Mouse (Mus musculus) intestine, postnatal 0 days (tissue): ENCODE results near the gene Pecr. TPM values are rescaled to one million over a fixed set of nuclear protein-coding genes. Genes with fewer than 3 reads are reported as not detected.

Experiments
- ATAC-seq: fragments of 200-750 bp; cut with Nextera tagmentation; 2 replicates; pipeline ENCODE4 v1.8.0; 2017; ENCODE audit warnings: mild to moderate bottlenecking, moderate TSS enrichment, moderate library complexity
- H3K27ac ChIP-seq: fragments of 300-500 bp; sonication (generic); 2 replicates; pipeline ENCODE4 v1.5.1; 2014; ENCODE audit warnings: mild to moderate bottlenecking, low read depth, low read length, moderate library complexity
- H3K27me3 ChIP-seq: fragments of 300-500 bp; sonication (generic); replicated peaks from 2 replicates; pipeline ENCODE4 v1.6.1; 2014; ENCODE audit warnings: low read length, mixed read lengths; ENCODE audit not compliant: control insufficient read depth, insufficient read depth
- H3K36me3 ChIP-seq: fragments of 300-500 bp; sonication (generic); 2 replicates; pipeline ENCODE4 v1.6.1; 2014; ENCODE audit warnings: mild to moderate bottlenecking, moderate library complexity; ENCODE audit not compliant: control insufficient read depth, insufficient read depth
- H3K4me1 ChIP-seq: fragments of 300-500 bp; sonication (generic); replicated peaks from 2 replicates; pipeline ENCODE4 v1.6.1; 2014; ENCODE audit warnings: antibody characterized with exemption, low read length, mixed read lengths; ENCODE audit not compliant: control insufficient read depth, insufficient read depth
- H3K4me2 ChIP-seq: fragments of 300-500 bp; sonication (generic); replicated peaks from 2 replicates; pipeline ENCODE4 v1.6.1; 2014; ENCODE audit warnings: low read depth, mild to moderate bottlenecking, moderate library complexity
- H3K4me3 ChIP-seq: fragments of 300-500 bp; sonication (generic); 2 replicates; pipeline ENCODE4 v1.5.1; 2014; ENCODE audit warnings: low read depth, low read length
- H3K9ac ChIP-seq: fragments of 300-500 bp; sonication (generic); 2 replicates; pipeline ENCODE4 v1.6.1; 2014; ENCODE audit warnings: mild to moderate bottlenecking, low read depth, low read length
- H3K9me3 ChIP-seq: fragments of 300-500 bp; sonication (generic); 2 replicates; pipeline ENCODE4 v1.6.1; 2016; ENCODE audit warnings: mixed run types; ENCODE audit not compliant: control insufficient read depth
- CTCF ChIP-seq: sonication (generic); IDR thresholded peaks from 2 replicates; pipeline ENCODE4 v1.5.1; 2016; ENCODE audit warnings: low read depth, mild to moderate bottlenecking, control low read depth, antibody characterized with exemption, moderate library complexity
- WGBS: fragments of 180-500 bp; shearing (Covaris S2); extraction: QIAGEN DNeasy Blood & Tissue Kit; methylation state at CpG from one replicate; pipeline ENCODE4 v1.1.7; 2014; 5-methylcytosine and 5-hydroxymethylcytosine counted together
- polyA plus RNA-seq: library from polyadenylated mRNA; unstranded; fragments of >200 nt; fragmentation: Nextera tagmentation; extraction: Ambion mirVana; gene quantifications from 2 replicates; pipeline ENCODE4 v1.2.1, GENCODE M21; 2015

Pecr gene
- 67.9 and 88.6 TPM in 2 replicates for polyA plus RNA-seq

DNA sequence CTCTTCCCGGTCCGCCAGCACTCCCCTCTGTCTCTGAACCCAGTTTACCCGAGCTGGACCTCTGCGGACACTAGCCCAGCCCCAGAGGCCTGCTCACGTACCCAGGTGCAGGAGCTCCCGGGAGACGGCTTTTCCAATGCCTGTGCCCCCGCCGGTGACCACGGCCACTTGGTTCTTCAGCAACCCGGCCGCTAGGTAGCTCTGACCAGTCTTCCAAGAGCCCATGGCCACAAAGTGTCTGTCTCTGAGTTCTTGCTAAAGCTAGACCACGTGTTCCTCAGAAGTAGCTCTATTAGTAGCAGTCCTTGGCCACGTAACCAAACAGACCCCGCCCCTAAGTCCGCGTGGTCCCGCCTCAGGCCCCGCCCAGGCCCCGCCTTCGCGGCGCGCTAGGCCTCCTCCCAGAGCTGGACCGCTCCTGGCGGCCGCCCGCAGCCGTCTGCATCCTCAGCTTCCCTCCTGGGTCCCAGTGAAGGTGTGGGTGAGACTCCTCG is at the start of gene Pecr, which contains the start of gene Tmem169:
TSS of gene Pecr (minus strand) at position 323 of the 494 bp plus-strand sequence.
TSS of gene Tmem169 (plus strand) at position 378 of the 494 bp plus-strand sequence.
- Histone ChIP-seq H3K4me1 (peaks cover 8% of the 10 kb centered on the region; the same call in 1 of the 2 replicates), H3K4me2 (peak within 1 kb of the TSS; percentile 78), H3K9me3 (no peaks in the 10 kb centered on the region), H3K4me3 (peak within 1 kb of the TSS; percentile 49), H3K27ac (peak within 1 kb of the TSS; percentile 54), H3K36me3 (no peaks in the 10 kb centered on the region), H3K27me3 (no peaks in the 10 kb centered on the region), H3K9ac (peak within 1 kb of the TSS; percentile 48; the same call in 1 of the 2 replicates)
- peak; percentile 98 for ATAC-seq
- WGBS: 0% methylated on average over 30 of the region's 30 CpGs
- TF ChIP-seq CTCF: peak; percentile 50

DNA sequence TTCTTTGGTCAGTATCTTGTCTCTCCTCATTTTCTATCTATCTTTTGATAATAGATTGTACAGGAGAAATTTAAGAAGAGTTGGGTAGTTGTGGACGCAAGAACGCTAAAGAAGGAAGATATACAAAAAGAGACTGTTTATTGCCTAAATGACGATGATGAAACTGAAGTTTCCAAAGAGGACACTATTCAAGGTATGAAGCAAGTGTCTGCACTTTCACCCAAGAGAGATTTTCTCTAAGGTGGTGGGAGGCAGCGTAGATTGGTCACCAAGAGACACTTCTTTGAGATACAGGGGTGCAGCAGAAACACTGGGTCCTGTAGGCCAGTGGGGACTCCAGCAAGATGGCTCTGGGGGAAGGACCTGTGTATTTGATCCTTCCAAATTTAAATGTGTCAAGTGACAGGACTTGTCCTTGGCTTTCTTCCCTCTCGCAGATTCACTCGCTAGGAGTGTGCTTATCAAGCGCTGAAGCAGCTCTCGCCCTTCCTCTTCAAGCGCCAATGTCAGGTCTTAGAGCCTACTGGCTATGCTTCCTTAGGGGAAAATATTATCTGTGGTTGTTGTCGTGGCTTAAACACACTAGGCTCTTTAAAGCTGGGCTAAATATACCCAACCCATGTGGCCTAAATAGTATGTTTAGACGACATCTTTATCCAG is 42.2 kb upstream of the Pecr start:
- 96% methylated on average over 11 of the region's 11 CpGs for WGBS
- ATAC-seq: no peak
- TF ChIP-seq CTCF: no peak
- Histone ChIP-seq H3K9me3 (no peaks in the 10 kb centered on the region), H3K36me3 (peaks cover 23% of the 10 kb centered on the region), H3K4me2 (no peak overlapping the region), H3K9ac (no peak overlapping the region), H3K4me3 (no peak overlapping the region), H3K4me1 (no peaks in the 10 kb centered on the region), H3K27me3 (no peaks in the 10 kb centered on the region), H3K27ac (no peak overlapping the region)

DNA sequence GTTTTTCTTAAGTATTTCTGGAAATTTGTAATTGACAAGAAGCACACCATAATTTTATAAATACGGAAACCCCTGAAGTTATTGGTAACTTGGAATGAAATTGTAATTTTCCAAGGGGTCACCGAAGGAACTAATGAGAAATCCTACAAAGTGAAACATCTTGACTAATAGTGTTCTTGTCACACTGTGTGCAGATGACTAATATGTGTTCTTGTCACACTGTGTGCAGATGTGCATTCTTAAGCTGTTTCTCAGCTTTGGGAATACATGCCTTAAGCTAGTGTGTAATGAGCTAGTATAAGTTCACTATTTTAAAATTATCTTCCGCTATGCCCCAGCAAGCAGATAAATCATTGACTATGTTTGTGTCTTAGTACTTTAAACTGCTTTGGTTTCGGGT is 39.1 kb upstream of the Pecr start:
- Histone ChIP-seq H3K9ac (no peak overlapping the region), H3K4me1 (no peaks in the 10 kb centered on the region), H3K4me3 (no peak overlapping the region), H3K9me3 (no peaks in the 10 kb centered on the region), H3K27me3 (no peaks in the 10 kb centered on the region), H3K36me3 (peaks cover 44% of the 10 kb centered on the region), H3K4me2 (no peak overlapping the region), H3K27ac (no peak overlapping the region)
- 92% methylated on average over 4 of the region's 4 CpGs for WGBS
- no peak for TF ChIP-seq CTCF
- no peak for ATAC-seq

DNA sequence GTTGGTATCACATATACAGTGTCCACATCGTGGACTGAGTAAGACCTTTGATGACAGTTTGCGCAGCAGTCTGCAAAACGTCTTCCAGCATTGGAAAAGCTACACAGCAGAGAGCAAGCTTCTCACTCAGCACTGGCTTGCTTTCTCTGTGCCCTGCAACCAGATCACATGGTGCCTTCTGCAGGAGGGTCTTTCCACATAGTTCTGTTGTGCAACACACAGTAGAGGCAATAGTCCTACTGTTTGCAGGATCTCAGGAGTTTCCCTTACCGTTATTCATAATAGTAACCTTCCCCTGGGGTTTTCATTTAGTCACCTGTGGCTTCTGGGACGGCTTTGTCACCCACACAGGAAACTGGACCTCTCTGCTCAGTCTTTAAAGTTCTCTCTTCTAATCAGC is 36.6 kb upstream of the Pecr start:
- 94% methylated on average over 5 of the region's 5 CpGs for WGBS
- Histone ChIP-seq H3K27me3 (no peaks in the 10 kb centered on the region), H3K4me1 (no peaks in the 10 kb centered on the region), H3K36me3 (peaks cover 37% of the 10 kb centered on the region), H3K9ac (no peak overlapping the region), H3K9me3 (no peaks in the 10 kb centered on the region), H3K27ac (no peak overlapping the region), H3K4me2 (no peak overlapping the region), H3K4me3 (no peak overlapping the region)
- no peak for ATAC-seq
- no peak for TF ChIP-seq CTCF

DNA sequence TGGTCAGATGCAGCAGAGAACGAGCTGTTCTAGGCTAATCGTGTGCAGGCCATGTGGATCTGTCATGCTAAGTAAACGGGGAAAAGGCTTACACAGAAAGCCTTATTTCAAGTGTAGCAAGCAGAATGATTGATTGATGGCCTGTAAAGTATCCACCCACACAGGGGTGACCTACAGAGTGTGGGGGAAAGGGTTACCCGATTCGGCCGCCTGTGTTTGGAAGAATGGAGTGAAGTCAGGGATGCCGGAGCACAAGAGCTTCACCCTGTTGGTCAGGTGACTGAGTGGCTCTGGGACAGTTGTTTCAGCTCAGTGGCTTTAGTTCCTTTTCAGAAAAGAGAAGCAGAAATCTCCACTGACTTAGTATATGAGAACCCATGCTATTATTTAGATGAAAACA is 32.8 kb upstream of the Pecr start:
- Histone ChIP-seq H3K4me2 (no peak overlapping the region), H3K27ac (no peak overlapping the region), H3K9ac (no peak overlapping the region), H3K9me3 (no peaks in the 10 kb centered on the region), H3K27me3 (no peaks in the 10 kb centered on the region), H3K4me1 (no peaks in the 10 kb centered on the region), H3K36me3 (peaks cover 44% of the 10 kb centered on the region), H3K4me3 (no peak overlapping the region)
- 85% methylated on average over 7 of the region's 7 CpGs for WGBS
- no peak for TF ChIP-seq CTCF
- no peak for ATAC-seq

DNA sequence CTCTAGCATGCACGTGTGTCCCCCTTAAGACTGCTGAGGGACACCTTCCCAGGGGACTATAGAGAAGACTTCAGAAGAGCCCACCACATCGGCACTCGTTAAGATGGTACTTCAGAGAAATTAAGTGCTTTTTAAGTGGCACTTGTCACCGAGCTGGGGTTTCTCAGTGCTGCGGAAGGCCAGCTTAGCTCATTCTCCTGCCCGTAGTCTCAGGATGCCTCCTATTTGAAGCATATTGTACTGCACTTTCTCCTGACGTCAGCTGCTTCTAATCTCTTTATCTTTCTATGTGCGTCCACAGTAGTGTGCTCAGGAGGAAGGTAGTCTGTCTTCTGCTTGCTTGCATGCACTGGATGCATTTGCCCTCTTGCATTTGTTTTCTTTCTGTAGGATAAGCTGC is 32.3 kb upstream of the Pecr start:
- H3K27me3 ChIP-seq: no peaks in the 10 kb centered on the region
- TF ChIP-seq CTCF: no peak
- H3K9me3 ChIP-seq: no peaks in the 10 kb centered on the region
- 76% methylated on average over 8 of the region's 8 CpGs for WGBS
- H3K27ac ChIP-seq: no peak overlapping the region
- H3K36me3 ChIP-seq: peaks cover 49% of the 10 kb centered on the region
- no peak for ATAC-seq
- H3K4me1 ChIP-seq: no peaks in the 10 kb centered on the region
- no peak overlapping the region for H3K4me2 ChIP-seq
- no peak overlapping the region for H3K4me3 ChIP-seq
- no peak overlapping the region for H3K9ac ChIP-seq
